Mouse (Mus musculus) limb, embryonic 13.5 days (tissue): ENCODE data around the gene Dennd1a. TPM values are rescaled to one million over a fixed set of nuclear protein-coding genes. Genes with fewer than 3 reads are reported as not detected.

ENCODE experiments used
- ATAC-seq: fragments of 200-750 bp; cut with Nextera tagmentation; 2 replicates; pipeline ENCODE4 v1.8.0; 2017; ENCODE audit warnings: low read depth, moderate number of reproducible peaks, moderate TSS enrichment; ENCODE audit not compliant: low FRiP score
- H3K27ac ChIP-seq: fragments of 300-500 bp; sonication (generic); 2 replicates; pipeline ENCODE4 v1.5.1; 2015; ENCODE audit warnings: inconsistent platforms, mild to moderate bottlenecking, moderate library complexity
- H3K27me3 ChIP-seq: fragments of 300-500 bp; sonication (generic); 2 replicates; pipeline ENCODE4 v1.6.1; 2015; ENCODE audit warnings: mild to moderate bottlenecking, inconsistent platforms
- H3K36me3 ChIP-seq: fragments of 300-500 bp; sonication (generic); 2 replicates; pipeline ENCODE4 v1.6.1; 2015; ENCODE audit warnings: inconsistent platforms, mild to moderate bottlenecking, moderate library complexity
- H3K4me1 ChIP-seq: fragments of 300-500 bp; sonication (generic); 2 replicates; pipeline ENCODE4 v1.6.1; 2015; ENCODE audit warnings: inconsistent platforms
- H3K4me2 ChIP-seq: fragments of 300-500 bp; sonication (generic); replicated peaks from 2 replicates; pipeline ENCODE4 v1.6.1; 2015; ENCODE audit warnings: inconsistent platforms, mild to moderate bottlenecking, moderate library complexity
- H3K4me3 ChIP-seq: fragments of 300-500 bp; sonication (generic); 2 replicates; pipeline ENCODE4 v1.5.1; 2015; ENCODE audit warnings: moderate library complexity, mild to moderate bottlenecking, inconsistent platforms
- H3K9ac ChIP-seq: fragments of 300-500 bp; sonication (generic); 2 replicates; pipeline ENCODE4 v1.6.1; 2015; ENCODE audit warnings: mild to moderate bottlenecking, inconsistent platforms
- H3K9me3 ChIP-seq: fragments of 300-500 bp; sonication (generic); 2 replicates; pipeline ENCODE4 v1.6.1; 2016; ENCODE audit warnings: inconsistent platforms
- WGBS: fragments of 180-500 bp; shearing (Covaris S2); methylation state at CpG from one replicate; pipeline ENCODE4 v1.1.7; 2015; 5-methylcytosine and 5-hydroxymethylcytosine counted together
- polyA plus RNA-seq: library from polyadenylated mRNA; unstranded; fragments of >200 nt; fragmentation: Nextera tagmentation; extraction: Ambion mirVana; gene quantifications from 2 replicates; pipeline ENCODE4 v1.2.1, GENCODE M21; 2015

Gene Dennd1a
- polyA plus RNA-seq, 1 experiment from 2014 or later = 15.8 TPM

DNA sequence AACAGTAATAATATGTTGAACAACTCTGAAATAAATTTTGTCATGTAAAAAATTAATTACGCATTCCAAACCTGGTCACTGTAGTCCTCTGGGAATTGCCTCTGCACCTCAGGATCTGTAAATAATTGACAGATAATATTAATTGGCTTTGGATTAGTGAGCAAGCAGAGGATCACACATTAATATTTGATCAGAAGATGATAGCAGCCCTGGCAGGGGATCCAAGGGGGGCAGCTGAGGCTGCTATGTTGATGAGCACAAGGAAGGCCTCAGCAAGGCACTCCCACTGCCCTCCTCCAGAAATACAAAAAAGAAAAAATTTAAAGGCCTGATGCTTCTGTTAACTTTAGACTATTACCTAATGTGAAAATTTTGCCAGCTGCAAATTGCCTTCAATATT lies 127.5 kb downstream of the Dennd1a start:
- no peaks in the 10 kb centered on the region for H3K36me3 ChIP-seq
- no peak overlapping the region for H3K4me3 ChIP-seq
- no peak overlapping the region for H3K27ac ChIP-seq
- ATAC-seq = no peak
- H3K9ac ChIP-seq = no peak overlapping the region
- H3K4me2 ChIP-seq = no peak overlapping the region
- no peaks in the 10 kb centered on the region for H3K27me3 ChIP-seq
- 88% methylated on average over 1 of the region's 1 CpGs for WGBS
- H3K4me1 ChIP-seq = peaks cover 6% of the 10 kb centered on the region; the same call in 1 of the 2 replicates
- no peaks in the 10 kb centered on the region for H3K9me3 ChIP-seq

DNA sequence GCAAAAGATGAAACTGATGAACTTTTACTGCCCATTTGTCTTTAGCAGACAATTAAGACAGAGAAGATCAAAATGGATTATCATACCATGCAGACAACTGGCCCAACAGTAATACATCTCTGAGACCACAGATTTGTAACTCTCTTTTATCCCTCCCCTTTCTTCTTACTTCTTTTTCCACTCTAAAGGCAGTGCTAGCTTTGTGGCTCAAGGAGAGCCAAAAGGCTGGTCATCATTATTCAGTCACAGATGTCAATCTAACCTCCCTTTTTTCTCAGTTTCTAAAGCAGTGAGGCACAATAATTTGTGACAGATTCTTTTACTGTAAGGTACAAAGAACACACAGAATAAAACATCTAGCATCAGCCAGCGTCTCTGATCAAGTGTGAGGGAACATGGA lies 130.2 kb downstream of the Dennd1a start:
- Histone ChIP-seq H3K9ac (no peak overlapping the region), H3K36me3 (no peaks in the 10 kb centered on the region), H3K27ac (no peak overlapping the region), H3K4me3 (no peak overlapping the region), H3K4me1 (0 out of 2 replicates have a peak, but pooled peaks cover 3% of the 10 kb centered on the region), H3K27me3 (no peaks in the 10 kb centered on the region), H3K9me3 (no peaks in the 10 kb centered on the region), H3K4me2 (no peak overlapping the region)
- no peak for ATAC-seq
- WGBS = 62% methylated on average over 1 of the region's 1 CpGs

GRCm38 (mm10) chr2:38156001-38156400 lies 131.2 kb downstream of the Dennd1a start:
- Histone ChIP-seq H3K27ac (no peak overlapping the region), H3K4me3 (no peak overlapping the region), H3K4me2 (no peak overlapping the region), H3K4me1 (no peaks in the 10 kb centered on the region), H3K27me3 (no peaks in the 10 kb centered on the region), H3K9ac (no peak overlapping the region), H3K9me3 (no peaks in the 10 kb centered on the region), H3K36me3 (no peaks in the 10 kb centered on the region)
- 59% methylated on average over 2 of the region's 2 CpGs for WGBS
- no peak for ATAC-seq

- no peak overlapping the region for H3K27ac ChIP-seq
- H3K27me3 ChIP-seq = no peaks in the 10 kb centered on the region
- no peaks in the 10 kb centered on the region for H3K36me3 ChIP-seq
- ATAC-seq = no peak
- H3K4me3 ChIP-seq = no peak overlapping the region
- H3K4me1 ChIP-seq = peaks cover 41% of the 10 kb centered on the region
- no peak overlapping the region for H3K9ac ChIP-seq
- H3K9me3 ChIP-seq = no peaks in the 10 kb centered on the region
- H3K4me2 ChIP-seq = no peak overlapping the region
Measured at GRCm38 (mm10) chr2:38144831-38145230, 142.4 kb downstream of the Dennd1a start.

DNA sequence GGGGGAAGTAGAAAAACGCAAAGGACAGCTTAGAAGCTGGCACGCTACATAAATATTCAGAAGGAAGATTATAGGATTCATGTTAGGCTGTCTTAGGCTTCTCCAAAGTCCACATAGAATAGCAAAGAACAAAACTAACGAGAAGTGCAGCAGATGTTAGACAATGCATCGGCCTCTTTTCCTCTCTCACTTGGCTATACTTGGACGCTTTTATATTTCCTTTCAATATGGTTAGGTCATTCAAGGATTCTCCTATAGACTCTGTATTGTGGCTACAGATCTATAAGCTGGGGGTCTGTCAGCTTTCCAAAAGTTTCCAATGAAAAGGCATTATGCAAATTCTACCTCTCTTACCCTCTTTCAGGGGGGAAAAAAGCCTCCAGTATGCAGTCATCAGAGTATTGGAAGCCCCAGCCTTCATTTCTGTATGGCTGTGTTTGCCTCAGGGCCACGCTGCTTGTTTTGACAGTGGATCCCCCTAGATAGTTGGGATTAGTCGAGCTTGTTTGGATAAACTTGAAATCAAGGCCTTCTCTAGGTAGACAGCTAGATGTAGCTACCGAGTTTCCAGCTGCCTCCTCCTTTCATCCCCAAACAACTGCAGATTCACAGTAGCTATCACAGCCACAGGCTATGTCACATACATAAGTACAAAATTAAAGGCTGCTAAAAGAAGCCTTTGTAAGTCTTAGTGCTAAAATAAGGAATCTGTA lies 143.0 kb downstream of the Dennd1a start:
- WGBS = 52% methylated on average over 8 of the region's 8 CpGs
- H3K4me1 ChIP-seq = peaks cover 44% of the 10 kb centered on the region
- no peak overlapping the region for H3K9ac ChIP-seq
- no peaks in the 10 kb centered on the region for H3K36me3 ChIP-seq
- H3K27ac ChIP-seq = no peak overlapping the region
- H3K9me3 ChIP-seq = no peaks in the 10 kb centered on the region
- H3K4me2 ChIP-seq = no peak overlapping the region
- ATAC-seq = no peak
- no peak overlapping the region for H3K4me3 ChIP-seq
- no peaks in the 10 kb centered on the region for H3K27me3 ChIP-seq

DNA sequence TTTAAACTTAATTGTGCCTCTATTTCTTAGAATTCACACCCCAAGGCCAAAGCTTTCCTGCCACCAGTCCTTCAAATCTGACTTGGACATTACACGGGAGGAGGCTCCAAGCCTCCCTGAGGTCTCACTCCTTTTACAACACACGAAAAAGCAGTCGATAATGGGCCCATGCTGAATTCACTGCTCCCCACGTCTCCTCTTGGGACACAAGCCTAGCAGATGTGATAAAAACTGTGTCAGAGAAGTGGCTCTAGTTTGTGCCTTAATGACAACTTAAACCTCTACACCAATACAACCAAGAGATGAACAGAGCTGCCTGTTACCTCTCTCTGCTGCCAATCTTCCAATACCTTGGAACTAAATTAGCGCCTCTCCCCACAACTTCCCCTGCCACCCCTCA lies 144.3 kb downstream of the Dennd1a start:
- ATAC-seq = no peak
- H3K27me3 ChIP-seq = no peaks in the 10 kb centered on the region
- no peaks in the 10 kb centered on the region for H3K36me3 ChIP-seq
- no peak overlapping the region for H3K9ac ChIP-seq
- H3K4me1 ChIP-seq = peaks cover 44% of the 10 kb centered on the region
- 27% methylated on average over 5 of the region's 5 CpGs for WGBS
- no peaks in the 10 kb centered on the region for H3K9me3 ChIP-seq
- no peak overlapping the region for H3K4me3 ChIP-seq
- no peak overlapping the region for H3K4me2 ChIP-seq
- H3K27ac ChIP-seq = no peak overlapping the region

DNA sequence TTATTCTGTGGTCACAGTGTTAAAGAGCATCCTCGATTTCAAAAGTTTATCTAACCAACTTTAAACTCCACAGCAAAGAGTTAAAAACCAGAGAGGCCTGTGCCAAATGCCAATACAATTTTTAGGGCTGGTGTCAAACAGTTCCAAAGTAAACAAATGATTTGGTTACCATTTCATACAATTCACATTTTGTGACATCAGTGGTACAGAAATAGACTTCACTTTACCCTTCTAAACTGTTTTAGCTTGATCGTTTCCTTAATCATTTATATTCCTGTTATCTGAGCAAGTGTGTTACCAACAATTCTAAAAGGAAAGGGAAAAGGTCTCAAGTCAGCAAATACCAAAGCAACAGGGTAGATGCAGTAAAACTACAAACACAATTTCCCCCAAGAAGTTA lies 145.0 kb downstream of the Dennd1a start:
- no peaks in the 10 kb centered on the region for H3K27me3 ChIP-seq
- 46% methylated on average over 2 of the region's 2 CpGs for WGBS
- no peaks in the 10 kb centered on the region for H3K9me3 ChIP-seq
- no peak overlapping the region for H3K27ac ChIP-seq
- no peak overlapping the region for H3K4me3 ChIP-seq
- H3K4me2 ChIP-seq = no peak overlapping the region
- H3K4me1 ChIP-seq = peaks cover 45% of the 10 kb centered on the region
- ATAC-seq = no peak
- H3K36me3 ChIP-seq = no peaks in the 10 kb centered on the region
- no peak overlapping the region for H3K9ac ChIP-seq

DNA sequence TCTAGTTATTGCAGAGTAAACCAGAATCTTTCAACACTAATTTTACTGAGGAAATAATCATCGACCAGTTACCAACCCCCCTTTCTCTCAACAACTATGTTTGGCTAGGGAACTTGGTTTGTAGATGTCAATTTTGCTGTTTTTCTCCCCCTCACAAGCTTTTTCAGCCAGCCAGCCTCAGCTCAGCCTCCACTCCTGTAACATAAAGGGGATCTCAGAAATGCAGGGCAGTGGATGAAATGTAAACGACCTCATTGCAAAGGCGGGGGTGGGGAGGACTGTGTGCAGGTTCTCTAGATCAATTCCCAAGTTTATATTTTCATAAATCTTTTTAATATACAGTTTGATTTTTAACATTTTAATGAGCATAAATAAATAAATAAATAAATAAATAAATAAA lies 147.7 kb downstream of the Dennd1a start:
- no peak for ATAC-seq
- WGBS = 55% methylated on average over 3 of the region's 3 CpGs
- H3K9ac ChIP-seq = no peak overlapping the region
- no peak overlapping the region for H3K27ac ChIP-seq
- H3K4me3 ChIP-seq = no peak overlapping the region
- no peaks in the 10 kb centered on the region for H3K9me3 ChIP-seq
- no peaks in the 10 kb centered on the region for H3K27me3 ChIP-seq
- H3K36me3 ChIP-seq = no peaks in the 10 kb centered on the region
- peaks cover 38% of the 10 kb centered on the region for H3K4me1 ChIP-seq
- H3K4me2 ChIP-seq = no peak overlapping the region

GRCm38 (mm10) chr2:38137086-38137485 lies 150.1 kb downstream of the Dennd1a start:
- Histone ChIP-seq H3K4me2 (no peak overlapping the region), H3K4me1 (peaks cover 22% of the 10 kb centered on the region), H3K9ac (no peak overlapping the region), H3K4me3 (no peak overlapping the region), H3K36me3 (no peaks in the 10 kb centered on the region), H3K27ac (no peak overlapping the region), H3K9me3 (no peaks in the 10 kb centered on the region), H3K27me3 (0 out of 2 replicates have a peak, but pooled peaks cover 3% of the 10 kb centered on the region)
- no peak; the same call in 1 of the 2 replicates for ATAC-seq
- WGBS = 23% methylated on average over 5 of the region's 5 CpGs

GRCm38 (mm10) chr2:38135427-38135826 lies 151.8 kb downstream of the Dennd1a start:
- Histone ChIP-seq H3K9ac (no peak overlapping the region), H3K9me3 (no peaks in the 10 kb centered on the region), H3K4me1 (peaks cover 14% of the 10 kb centered on the region), H3K4me3 (no peak overlapping the region), H3K27ac (no peak overlapping the region), H3K27me3 (0 out of 2 replicates have a peak, but pooled peaks cover 3% of the 10 kb centered on the region), H3K36me3 (no peaks in the 10 kb centered on the region), H3K4me2 (no peak overlapping the region)
- ATAC-seq = no peak
- WGBS = 56% methylated on average over 3 of the region's 3 CpGs

DNA sequence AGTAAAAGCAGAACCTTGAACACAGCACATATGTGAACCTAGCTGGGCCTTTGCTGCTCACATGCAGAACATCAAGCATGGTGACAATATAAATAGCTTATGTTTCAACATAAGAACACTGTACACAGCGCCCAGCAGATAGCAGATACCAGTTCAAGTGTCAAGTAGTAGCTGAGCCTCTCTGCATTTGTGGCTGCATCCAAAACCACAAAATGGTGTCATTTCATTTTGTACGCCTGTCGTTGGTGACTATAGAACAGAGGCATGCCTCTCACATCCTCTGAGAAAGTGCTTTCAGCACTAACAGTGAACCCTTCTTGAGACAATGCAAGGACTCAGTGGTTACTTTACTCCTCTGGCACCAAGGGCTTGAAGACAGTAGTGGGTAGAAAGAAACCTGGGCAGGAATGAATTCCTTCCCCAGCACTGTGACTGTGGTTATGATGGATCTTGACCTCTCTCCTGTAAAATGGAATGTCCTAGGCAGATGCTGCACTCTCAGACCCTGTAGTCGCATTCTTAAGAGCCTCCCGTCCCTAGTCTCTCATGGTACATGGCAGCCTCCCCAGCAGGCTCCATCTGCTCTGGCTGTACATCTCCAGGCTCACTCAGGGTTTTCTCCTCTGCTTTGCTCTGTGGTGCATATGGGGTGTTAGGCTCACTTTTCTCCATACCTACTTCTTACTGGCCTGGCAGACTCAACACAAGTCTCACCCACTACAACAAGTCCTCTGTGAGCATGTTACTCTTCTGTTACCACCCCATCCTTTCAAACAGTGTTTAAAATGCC lies 154.0 kb downstream of the Dennd1a start:
- WGBS = 88% methylated on average over 5 of the region's 5 CpGs
- no peaks in the 10 kb centered on the region for H3K36me3 ChIP-seq
- H3K27me3 ChIP-seq = 0 out of 2 replicates have a peak, but pooled peaks cover 3% of the 10 kb centered on the region
- H3K9ac ChIP-seq = no peak overlapping the region
- no peak overlapping the region for H3K27ac ChIP-seq
- no peak overlapping the region for H3K4me2 ChIP-seq
- H3K4me1 ChIP-seq = peaks cover 12% of the 10 kb centered on the region
- ATAC-seq = no peak
- no peaks in the 10 kb centered on the region for H3K9me3 ChIP-seq
- H3K4me3 ChIP-seq = no peak overlapping the region

- 69% methylated on average over 1 of the region's 1 CpGs for WGBS
- no peak for ATAC-seq
- Histone ChIP-seq H3K36me3 (no peaks in the 10 kb centered on the region), H3K9ac (no peak overlapping the region), H3K4me3 (no peak overlapping the region), H3K4me1 (peaks cover 16% of the 10 kb centered on the region), H3K27ac (no peak overlapping the region), H3K27me3 (0 out of 2 replicates have a peak, but pooled peaks cover 3% of the 10 kb centered on the region), H3K9me3 (no peaks in the 10 kb centered on the region), H3K4me2 (no peak overlapping the region)
Measured at GRCm38 (mm10) chr2:38132233-38132822, 154.9 kb downstream of the Dennd1a start.
